Mouse (Mus musculus) embryo, embryonic 9.5 days (tissue): Measurements from ENCODE around the gene Mdm2.
"Not testable (repeated sequence)": the region's sequence is repeated elsewhere in the genome, so short reads cannot be mapped to it uniquely, and the experiment has no call there.

Source experiments
- DNase-seq: peaks from one replicate; pipeline ENCODE4 v3.0.0-alpha.2; 2017; ENCODE audit errors: extremely low spot score

The Mdm2 gene

GRCm38 (mm10) chr10:117732962-117733592 is 22.5 kb upstream of the Mdm2 start:
- no peak for DNase-seq

GRCm38 (mm10) chr10:117732184-117732583 is 21.6 kb upstream of the Mdm2 start:
- DNase-seq, result no peak

GRCm38 (mm10) chr10:117731244-117732101 is 20.9 kb upstream of the Mdm2 start:
- peak; percentile 34 for DNase-seq

DNA sequence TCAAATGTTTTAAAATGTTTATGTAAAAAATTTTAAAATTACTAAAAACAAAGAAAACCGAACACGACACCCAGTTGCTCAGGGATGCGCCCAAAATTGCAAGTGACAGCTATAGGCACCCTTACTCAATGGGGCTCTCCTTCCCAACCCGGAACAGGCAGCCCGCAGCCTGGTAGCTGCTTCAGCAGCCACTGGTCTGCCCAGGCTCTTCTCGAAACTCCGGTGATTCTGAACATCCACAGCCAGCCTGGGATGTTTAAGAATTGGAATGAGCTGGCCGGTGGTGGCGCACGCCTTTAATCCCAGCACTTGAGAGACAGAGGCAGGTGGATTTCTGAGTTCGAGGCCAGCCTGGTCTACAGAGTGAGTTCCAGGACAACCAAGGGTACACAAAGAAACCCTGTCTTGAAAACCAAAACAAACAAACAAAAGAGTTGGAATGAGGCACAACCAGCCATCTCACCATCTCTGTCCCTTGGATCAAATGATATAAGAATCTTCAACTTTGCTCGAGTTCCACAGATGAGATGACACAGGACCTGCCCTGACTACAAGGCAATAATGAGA is 20.2 kb upstream of the Mdm2 start:
- no peak for DNase-seq

GRCm38 (mm10) chr10:117730140-117730539 is 19.6 kb upstream of the Mdm2 start:
- DNase-seq, result no peak

- no peak for DNase-seq
These were observed 18.7 kb upstream of the Mdm2 start for GRCm38 (mm10) chr10:117729139-117729814.

GRCm38 (mm10) chr10:117728574-117728973 is 18.0 kb upstream of the Mdm2 start:
- no peak for DNase-seq

- no peak for DNase-seq
These were observed 17.1 kb upstream of the Mdm2 start for GRCm38 (mm10) chr10:117727518-117728110.

- no peak for DNase-seq
These were observed 16.4 kb upstream of the Mdm2 start for GRCm38 (mm10) chr10:117726888-117727385.

- no peak for DNase-seq
These were observed 15.8 kb upstream of the Mdm2 start for GRCm38 (mm10) chr10:117726350-117726749.

GRCm38 (mm10) chr10:117725671-117726070 is 15.1 kb upstream of the Mdm2 start:
- DNase-seq, result no peak

GRCm38 (mm10) chr10:117724804-117725361 is 14.3 kb upstream of the Mdm2 start:
- DNase-seq, result no peak

DNA sequence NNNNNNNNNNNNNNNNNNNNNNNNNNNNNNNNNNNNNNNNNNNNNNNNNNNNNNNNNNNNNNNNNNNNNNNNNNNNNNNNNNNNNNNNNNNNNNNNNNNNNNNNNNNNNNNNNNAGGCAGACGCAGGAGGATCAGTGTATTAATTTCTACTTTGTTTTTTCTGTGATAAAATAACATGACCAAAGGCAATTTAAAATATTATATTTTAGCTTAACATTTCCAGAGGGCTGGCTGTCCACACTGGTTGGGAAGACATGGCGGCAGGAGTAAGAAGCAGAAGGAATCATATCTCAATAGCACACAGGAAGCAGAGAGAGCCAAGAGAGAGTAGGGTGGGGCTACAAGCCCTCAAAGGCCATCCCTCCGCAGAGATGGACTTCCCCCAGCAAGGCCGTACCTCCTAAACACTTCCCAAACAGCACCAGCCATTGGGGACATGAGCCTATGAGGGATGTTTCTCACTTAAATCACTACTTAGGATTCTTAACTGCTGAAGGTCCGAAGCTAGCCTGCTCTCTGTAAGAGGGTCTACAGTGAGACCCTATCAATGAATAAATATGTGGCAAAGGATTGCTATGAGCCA is 13.7 kb upstream of the Mdm2 start:
- no peak for DNase-seq

- DNase-seq, result no peak
These were observed 7.9 kb upstream of the Mdm2 start for GRCm38 (mm10) chr10:117718161-117719119.

DNA sequence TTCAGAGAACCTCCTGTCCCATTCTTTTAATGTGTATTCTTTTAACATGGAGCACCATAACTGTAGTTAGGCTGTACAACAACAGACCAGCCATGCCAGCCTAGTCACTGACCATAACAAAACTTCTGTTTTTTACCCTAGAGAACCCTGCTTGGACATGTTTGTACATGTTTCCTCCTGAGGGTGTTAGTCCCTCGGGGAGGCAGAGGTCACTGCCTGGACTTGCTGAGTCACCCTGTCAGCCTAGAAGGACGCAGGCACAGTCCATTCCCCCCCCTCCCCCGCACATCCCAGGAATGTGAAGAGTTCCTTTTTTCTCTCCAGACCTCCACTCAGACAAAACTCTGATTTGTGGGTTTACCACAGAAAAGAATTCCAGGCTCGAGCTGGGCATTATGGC is 7.0 kb upstream of the Mdm2 start:
- DNase-seq, result peak; percentile 57

- DNase-seq, result no peak
These were observed 6.1 kb upstream of the Mdm2 start for GRCm38 (mm10) chr10:117716686-117717085.

DNA sequence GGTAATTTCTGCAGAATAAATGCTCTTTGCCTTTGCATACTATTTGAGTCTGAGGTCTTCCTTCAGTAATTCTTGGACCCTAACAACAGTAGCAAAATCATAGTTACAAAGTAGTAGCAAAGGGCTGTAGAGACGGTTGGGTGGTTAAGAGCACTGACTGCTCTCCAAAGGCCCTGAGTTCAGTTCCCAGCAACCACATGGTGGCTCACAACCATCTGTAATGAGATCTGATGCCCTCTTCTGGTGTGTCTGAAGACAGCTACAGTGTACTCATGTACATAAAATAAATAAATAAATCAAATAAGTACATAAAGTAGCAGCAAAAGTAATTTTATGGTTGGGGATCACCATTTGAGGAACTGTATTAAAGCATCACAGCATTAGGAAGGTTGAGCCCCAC is 5.1 kb upstream of the Mdm2 start:
- DNase-seq, result not testable (repeated sequence)

DNA sequence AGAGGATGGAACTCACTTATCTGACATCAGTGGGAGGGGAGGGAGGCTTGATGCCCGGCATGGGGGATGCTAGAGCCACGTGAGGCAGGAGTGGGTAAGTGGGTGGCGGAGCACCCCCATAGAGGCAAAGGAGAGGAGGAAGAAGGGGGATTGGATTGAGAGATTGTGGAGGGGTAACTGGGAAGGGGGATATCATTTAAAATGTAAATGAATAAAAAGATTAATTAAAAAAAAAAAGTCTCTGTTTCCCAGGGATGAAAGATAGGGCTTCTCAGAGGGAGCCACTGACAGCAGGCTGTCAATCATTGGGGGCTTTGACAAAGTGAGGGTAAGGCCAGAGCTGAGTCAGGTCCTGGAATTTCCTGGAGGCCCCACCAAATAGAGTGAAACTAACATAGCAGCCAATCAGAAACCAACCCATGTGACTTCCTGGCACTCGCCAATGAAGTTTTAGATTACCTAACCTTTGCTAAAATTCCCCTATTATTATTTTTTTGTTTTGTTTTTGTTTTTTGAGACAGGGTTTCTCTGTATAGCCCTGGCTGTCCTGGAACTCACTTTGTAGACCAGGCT is 4.5 kb upstream of the Mdm2 start:
- DNase-seq, result no peak

DNA sequence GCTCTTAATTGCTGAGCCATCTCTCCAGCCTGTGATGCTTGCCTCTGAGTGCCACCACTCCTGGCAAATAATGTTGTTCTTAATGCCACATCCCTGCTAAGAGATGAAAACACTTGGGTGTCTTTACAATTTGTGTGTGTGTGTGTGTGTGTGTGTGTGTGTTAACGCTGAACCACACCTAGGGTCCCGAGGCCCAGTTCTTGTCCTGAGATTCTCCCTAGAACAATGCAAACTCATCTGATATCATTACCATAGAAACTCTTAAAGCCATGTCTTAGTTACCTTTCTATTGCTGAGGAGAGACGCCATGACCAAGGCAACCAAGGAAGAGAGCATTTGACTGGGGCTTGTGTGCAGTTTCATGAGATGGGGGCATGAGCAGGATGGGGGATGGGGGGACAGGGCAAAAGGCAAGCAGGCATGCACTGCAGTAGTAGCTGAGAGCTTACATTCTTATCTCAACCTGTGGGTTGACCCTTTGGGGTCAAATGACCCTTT is 3.5 kb upstream of the Mdm2 start:
- DNase-seq, result no peak
